10 mouse cellular contexts compared by ENCODE assay signal in the genomic region with DNA sequence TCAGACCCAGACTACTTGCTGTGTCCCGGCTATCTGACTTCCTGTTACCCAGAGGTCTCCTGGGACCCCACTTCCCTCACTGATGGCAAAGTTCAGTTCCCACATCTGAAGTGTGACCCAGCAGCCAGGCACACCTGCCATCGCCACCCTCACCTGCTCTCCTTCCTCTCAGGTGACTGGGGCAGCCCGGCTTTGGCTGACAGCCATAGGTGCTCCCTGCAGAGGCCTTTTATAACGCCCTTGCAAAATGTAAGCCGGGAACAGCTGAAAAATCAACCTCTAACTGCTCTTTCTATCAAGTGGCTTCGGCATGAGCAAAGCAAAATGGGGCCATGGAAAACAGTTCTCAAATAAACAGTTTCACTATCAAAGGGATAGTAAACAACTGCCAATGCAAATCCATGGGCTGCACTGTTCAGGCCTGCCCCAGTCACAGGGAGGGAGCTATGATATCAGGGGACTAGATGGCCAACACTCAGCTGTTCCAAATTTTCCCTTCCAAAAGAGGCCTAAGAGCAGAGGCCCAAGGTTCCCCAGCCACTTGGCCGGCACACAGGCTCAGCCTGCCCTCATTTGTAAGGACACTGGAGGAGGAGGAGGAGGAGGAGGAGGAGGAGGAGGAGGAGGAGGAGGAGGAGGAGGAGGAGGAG. TPM values are rescaled to one million over a fixed set of nuclear protein-coding genes. Genes with fewer than 3 reads are reported as not detected.
DNase-seq lines count a peak whose midpoint lies in the region; ATAC-seq lines count a peak whose summit lies in the region.
"Had no signal": no experiment of that assay in that cellular context is flagged by ENCODE, and none has a peak within 500 bp of the region (broad histone marks: within the 10 kb centered on the region; RNA-seq: fewer than 3 reads in every experiment).

No protein-coding gene starts in this region.

- H3K4me3 ChIP-seq in heart, embryonic 11.5 days (ENCODE audit: low read depth, low read length): no peak overlapping the region
- no peak overlapping the region for H3K4me3 ChIP-seq in limb, embryonic 10.5 days
- H3K4me3 ChIP-seq: hindbrain, embryonic 10.5 days had no signal

- H3K27ac ChIP-seq in heart, embryonic 11.5 days (ENCODE audit: low read depth, low read length): no peak overlapping the region
- H3K27ac ChIP-seq in limb, embryonic 10.5 days: 0 out of 2 replicates have a peak overlapping the region, but pooled peaks have one; percentile 25
- H3K27ac ChIP-seq: liver, embryonic 14.5 days had no signal

- no peak overlapping the region for H3K4me2 ChIP-seq in heart, embryonic 11.5 days

- H3K36me3 ChIP-seq in heart, embryonic 11.5 days (ENCODE audit: control insufficient read depth, insufficient read depth, low read length): no peaks in the 10 kb centered on the region
- H3K36me3 ChIP-seq in limb, embryonic 10.5 days: no peaks in the 10 kb centered on the region
- H3K36me3 ChIP-seq: hindbrain, embryonic 10.5 days had no signal

- 52% methylated on average over 7 of the region's 7 CpGs for WGBS in heart, embryonic 11.5 days (ENCODE audit: insufficient replicate concordance)
- WGBS in limb, embryonic 10.5 days: 73% methylated on average over 7 of the region's 7 CpGs

- no peak for ATAC-seq in heart, embryonic 11.5 days (replicated peaks; ENCODE audit: insufficient number of reproducible peaks, low FRiP score, low TSS enrichment)
- no peak for ATAC-seq in activated CD4-positive, CD25-positive, alpha-beta regulatory T cell, adult 4 months

- peak; percentile 99 for DNase-seq in heart, adult 11 months
- peak; percentile 42 for DNase-seq in adrenal gland, postnatal 10 days
- peak; percentile 26 to 48 for DNase-seq in gastrocnemius, postnatal 4 days (ENCODE audit: low spot score in 2 of 2)
- DNase-seq in limb, embryonic 10.5 days (ENCODE audit: low spot score): no peak
- no peak for DNase-seq in right cerebral cortex, postnatal 25 days
- no peak for DNase-seq in right cerebral cortex, postnatal 36 days (ENCODE audit: low spot score in 2 of 2)

- H3K4me1 ChIP-seq in heart, embryonic 11.5 days (ENCODE audit: control insufficient read depth, insufficient read depth, low read length): peaks cover 52% of the 10 kb centered on the region
- H3K4me1 ChIP-seq in limb, embryonic 10.5 days: peaks cover 23% of the 10 kb centered on the region

- no peaks in the 10 kb centered on the region for H3K27me3 ChIP-seq in heart, embryonic 11.5 days (ENCODE audit: control insufficient read depth, insufficient read depth, low read length)
- H3K27me3 ChIP-seq in limb, embryonic 10.5 days (ENCODE audit: low read depth, poor library complexity, severe bottlenecking): no peaks in the 10 kb centered on the region

- no peak overlapping the region for H3K9ac ChIP-seq in heart, embryonic 11.5 days (ENCODE audit: low read depth, low read length)
- H3K9ac ChIP-seq: liver, embryonic 14.5 days had no signal

- H3K9me3 ChIP-seq in heart, embryonic 11.5 days (replicated peaks; ENCODE audit: control insufficient read depth, low read length): no peaks in the 10 kb centered on the region
- H3K9me3 ChIP-seq in limb, embryonic 10.5 days (replicated peaks): no peaks in the 10 kb centered on the region
- H3K9me3 ChIP-seq: hindbrain, embryonic 10.5 days had no signal

RNA-seq across cellular contexts. Expression of a gene that starts 12.5 kb away (rescaled TPM):
- polyA plus RNA-seq in heart, embryonic 11.5 days (2014; fragmentation: Nextera tagmentation; extraction: Ambion mirVana): 36.8 and 40.6 TPM in 2 replicates
- total RNA-seq in adrenal gland, postnatal 10 days (2021): 10 to 100 TPM; 56.3 to 58.4 TPM
- 10 to 100 TPM; 62.4 to 73.1 TPM for total RNA-seq in gastrocnemius, postnatal 4 days (2021)
- 14.3 and 15.7 TPM in 2 replicates for polyA plus RNA-seq in limb, embryonic 10.5 days (2016; fragmentation: Nextera tagmentation; extraction: Ambion mirVana)
- polyA plus RNA-seq in activated CD4-positive, CD25-positive, alpha-beta regulatory T cell, adult 4 months (2017; shearing (Covaris generic)): 10 to 100 TPM; 37.6 to 52.4 TPM

Comparison
In these comparisons a context has a peak if more than half of its experiments do, and no peak if none do; other contexts are left out.
1. DNase-seq: peak in heart, adult 11 months (single experiment), adrenal gland, postnatal 10 days (single experiment) and gastrocnemius, postnatal 4 days (2 of 2); none in limb, embryonic 10.5 days (single experiment), right cerebral cortex, postnatal 25 days (single experiment) and right cerebral cortex, postnatal 36 days (0 of 2).